Mouse (Mus musculus): ENCODE measurements around the gene Rfxap.
"Not testable (repeated sequence)": the region's sequence is repeated elsewhere in the genome, so short reads cannot be mapped to it uniquely, and the experiment has no call there.

Rfxap gene

GRCm38 (mm10) chr3:54766034-54766433 is 41.6 kb downstream of the Rfxap start:
- DNase-seq (ENCODE audit: low spot score), result no peak

- not testable (repeated sequence) for DNase-seq (ENCODE audit: low spot score)
Observed at GRCm38 (mm10) chr3:54765521-54765920, 42.1 kb downstream of the Rfxap start.

- DNase-seq (ENCODE audit: low spot score), result no peak
Observed at GRCm38 (mm10) chr3:54764418-54764817, 43.2 kb downstream of the Rfxap start.

- no peak for DNase-seq (ENCODE audit: low spot score)
Observed at GRCm38 (mm10) chr3:54761258-54761657, 46.3 kb downstream of the Rfxap start.

- DNase-seq (ENCODE audit: low spot score), result no peak
Observed at GRCm38 (mm10) chr3:54760321-54761115, 47.1 kb downstream of the Rfxap start.

- DNase-seq (ENCODE audit: low spot score), result no peak
Observed at GRCm38 (mm10) chr3:54759211-54759610, 48.4 kb downstream of the Rfxap start.

GRCm38 (mm10) chr3:54757446-54757845 is 50.1 kb downstream of the Rfxap start:
- DNase-seq (ENCODE audit: low spot score), result no peak

GRCm38 (mm10) chr3:54756058-54756457 is 51.5 kb downstream of the Rfxap start:
- no peak for DNase-seq (ENCODE audit: low spot score)

GRCm38 (mm10) chr3:54755145-54756041 is 52.2 kb downstream of the Rfxap start, which contains the start of gene Smad9:
Smad9 (plus strand) TSS chr3:54755582.
- DNase-seq (ENCODE audit: low spot score), result no peak

GRCm38 (mm10) chr3:54753411-54753810 is 54.2 kb downstream of the Rfxap start:
- DNase-seq (ENCODE audit: low spot score), result no peak
